Mouse (Mus musculus): Measurements from ENCODE around the gene Dhcr7.

- TF ChIP-seq CTCF (IDR thresholded peaks at IDR 0.05; ENCODE audit: low read depth) (no peak), EP300 (IDR thresholded peaks at IDR 0.05; ENCODE audit: low read depth) (no peak)
These were observed 39.5 kb upstream of the Dhcr7 start for GRCm38 (mm10) chr7:143783378-143783995.

Measured in liver, postnatal 0 days (tissue).